Mouse (Mus musculus) embryo, embryonic 10 days (tissue): ENCODE data around the gene Zscan4b.
"Not testable (repeated sequence)": the region's sequence is repeated elsewhere in the genome, so short reads cannot be mapped to it uniquely, and the experiment has no call there.

ENCODE experiments used
- DNase-seq: peaks from one replicate; pipeline ENCODE4 v3.0.0-alpha.2; 2015; ENCODE audit warnings: low spot score

Zscan4b gene

DNA sequence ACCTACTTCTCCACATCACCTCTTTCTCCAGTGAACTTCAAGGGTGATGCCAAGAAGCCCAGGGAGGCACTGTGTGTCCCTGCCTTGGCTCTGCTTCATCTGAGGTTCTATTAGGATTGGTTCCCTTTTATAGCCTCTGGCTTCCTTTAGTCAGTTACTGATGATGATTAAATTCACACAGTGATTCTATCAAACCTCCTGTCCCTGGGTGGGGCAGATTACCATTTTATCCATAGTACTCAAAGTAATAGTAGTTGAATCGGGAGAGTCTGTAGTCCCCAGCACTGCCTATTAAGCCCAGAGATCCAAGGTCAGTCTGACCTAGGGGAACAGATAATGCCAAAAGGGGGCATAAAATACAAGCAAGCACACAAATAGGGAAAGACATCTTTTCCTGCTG lies at the start of gene Zscan4b:
Gene Zscan4b, minus strand, starts transcription at position 101 of the 400 bp plus-strand sequence.
- not testable (repeated sequence) for DNase-seq
